Mouse (Mus musculus) gastrocnemius, adult 2 months (tissue): ENCODE results near the gene Arl5a. TPM values are rescaled to one million over a fixed set of nuclear protein-coding genes. Genes with fewer than 3 reads are reported as not detected.

ENCODE experiments used
- DNase-seq: peaks from one replicate; pipeline ENCODE4 v3.0.0; 2022
- H3K27ac ChIP-seq: fragments of 200-600 bp; 2 replicates; pipeline ENCODE4 v1.8.1; 2022; ENCODE audit warnings: mild to moderate bottlenecking
- H3K4me3 ChIP-seq: fragments of 200-600 bp; 2 replicates; pipeline ENCODE4 v1.8.1; 2022; ENCODE audit warnings: mild to moderate bottlenecking, moderate library complexity
- CTCF ChIP-seq: fragments of 200-600 bp; IDR thresholded peaks from 2 replicates; pipeline ENCODE4 v1.8.1; 2022; ENCODE audit warnings: antibody characterized with exemption, mild to moderate bottlenecking, moderate library complexity
- intact Hi-C: fragments of 180-260 bp; cut with DNase I; formaldehyde crosslinking; loops from one replicate; pipeline ENCODE4 v1.15.1; 2025
- total RNA-seq, 2 experiments: library from RNA; stranded (reverse); gene quantifications; 2 replicates each; pipeline ENCODE4 v1.2.3; 2021

Arl5a gene
- total RNA-seq, 2 experiments from 2014 or later: 29.9 to 38.6 TPM

- Histone ChIP-seq H3K27ac (no peak overlapping the region), H3K4me3 (no peak overlapping the region)
- no peak for TF ChIP-seq CTCF
- intact Hi-C loops: loop anchor here (5.0 kb wide), 1 partner anchor 139 kb away; no protein-coding TSS in a partner anchor
- DNase-seq: no peak
Observed at GRCm38 (mm10) chr2:52438437-52438836, 13.7 kb upstream of the Arl5a start.

GRCm38 (mm10) chr2:52438013-52438412 lies 13.3 kb upstream of the Arl5a start:
- peak; percentile 40 for DNase-seq
- Histone ChIP-seq H3K27ac (no peak overlapping the region), H3K4me3 (no peak overlapping the region)
- intact Hi-C loops: loop anchor here (5.0 kb wide), 1 partner anchor 139 kb away; no protein-coding TSS in a partner anchor
- no peak for TF ChIP-seq CTCF

DNA sequence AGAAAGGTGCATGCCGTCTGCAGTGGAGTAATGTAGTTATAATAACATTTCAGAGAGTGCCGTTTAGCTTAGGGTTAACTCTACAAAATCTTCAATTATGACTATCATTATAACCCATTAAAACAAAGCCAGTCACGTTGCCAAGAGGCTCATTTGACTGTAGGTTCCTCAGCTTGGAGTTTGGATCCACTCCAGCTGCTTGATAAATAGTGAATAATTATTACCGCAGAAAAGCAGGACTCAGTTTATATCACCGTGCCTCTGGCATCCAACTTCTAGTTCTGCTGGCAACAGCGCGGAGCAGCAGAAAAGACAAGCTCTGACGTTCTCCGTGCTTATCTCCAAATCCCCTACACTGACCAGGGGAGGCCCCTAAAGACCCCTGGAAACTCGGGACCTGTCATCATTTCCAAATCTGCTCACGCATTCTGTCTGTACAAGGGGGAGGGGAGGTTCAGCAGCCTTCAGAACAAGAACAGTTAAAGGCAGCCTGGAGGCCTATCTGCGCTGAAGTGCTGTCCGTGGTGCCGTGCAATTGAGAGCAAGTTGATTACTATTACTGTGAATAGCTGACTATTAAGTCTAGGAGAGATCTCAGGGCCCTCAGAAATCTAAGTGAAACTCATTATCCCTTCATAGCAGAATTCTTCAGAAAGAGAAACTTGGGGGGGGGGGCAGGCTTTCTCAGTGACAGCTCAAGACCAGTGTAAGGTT lies 11.4 kb upstream of the Arl5a start:
- Histone ChIP-seq H3K4me3 (no peak overlapping the region), H3K27ac (no peak overlapping the region)
- DNase-seq: no peak
- no peak for TF ChIP-seq CTCF
- intact Hi-C loops: loop anchor here (5.0 kb wide), 1 partner anchor 141 kb away; no protein-coding TSS in a partner anchor

GRCm38 (mm10) chr2:52433365-52433764 lies 8.7 kb upstream of the Arl5a start:
- Histone ChIP-seq H3K27ac (no peak overlapping the region; the same call in 1 of the 2 replicates), H3K4me3 (no peak overlapping the region)
- peak; percentile 63 for DNase-seq
- intact Hi-C loops: no loop called here
- no peak for TF ChIP-seq CTCF

DNA sequence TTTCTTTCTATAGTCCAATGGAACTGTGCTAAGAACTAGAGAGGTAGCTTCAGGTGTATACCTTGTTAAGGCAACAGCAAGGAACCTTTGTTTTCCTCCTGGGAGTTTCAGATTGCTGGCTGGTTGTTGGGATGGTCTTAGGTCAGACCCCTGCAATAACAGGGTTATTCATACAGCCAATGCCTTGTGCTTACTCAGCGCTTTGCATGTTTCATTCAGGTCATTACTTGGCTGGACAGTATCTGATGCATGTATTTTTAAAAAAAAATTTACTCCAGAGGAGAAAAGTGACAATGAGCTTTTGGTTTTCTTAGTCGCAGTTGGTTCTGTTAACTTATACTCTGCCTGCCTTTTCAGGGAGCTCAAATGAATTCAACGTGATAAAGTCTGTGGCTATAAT lies 2.7 kb upstream of the Arl5a start:
- intact Hi-C loops: loop anchor here (5.0 kb wide), 1 partner anchor 165 kb away; no protein-coding TSS in a partner anchor
- no peak overlapping the region for H3K27ac ChIP-seq

GRCm38 (mm10) chr2:52426041-52426440 lies 1.3 kb upstream of the Arl5a start:
- Histone ChIP-seq H3K4me3 (peak overlapping the region; percentile 100), H3K27ac (peak overlapping the region; percentile 95; the same call in 1 of the 2 replicates)
- DNase-seq: no peak
- no peak for TF ChIP-seq CTCF
- intact Hi-C loops: loop anchor here (5.0 kb wide), 1 partner anchor 166 kb away; no protein-coding TSS in a partner anchor

More for the DNA sequence above, 2.7 kb upstream of the Arl5a start:
- TF ChIP-seq CTCF: no peak
- H3K4me3 ChIP-seq: no peak overlapping the region
- no peak for DNase-seq

GRCm38 (mm10) chr2:52425523-52425795 lies 758 bp upstream of the Arl5a start:
- DNase-seq: no peak
- Histone ChIP-seq H3K27ac (peak overlapping the region; percentile 95), H3K4me3 (peak overlapping the region; percentile 100)
- no peak for TF ChIP-seq CTCF
- intact Hi-C loops: loop anchor here (5.0 kb wide), 1 partner anchor 167 kb away; no protein-coding TSS in a partner anchor

DNA sequence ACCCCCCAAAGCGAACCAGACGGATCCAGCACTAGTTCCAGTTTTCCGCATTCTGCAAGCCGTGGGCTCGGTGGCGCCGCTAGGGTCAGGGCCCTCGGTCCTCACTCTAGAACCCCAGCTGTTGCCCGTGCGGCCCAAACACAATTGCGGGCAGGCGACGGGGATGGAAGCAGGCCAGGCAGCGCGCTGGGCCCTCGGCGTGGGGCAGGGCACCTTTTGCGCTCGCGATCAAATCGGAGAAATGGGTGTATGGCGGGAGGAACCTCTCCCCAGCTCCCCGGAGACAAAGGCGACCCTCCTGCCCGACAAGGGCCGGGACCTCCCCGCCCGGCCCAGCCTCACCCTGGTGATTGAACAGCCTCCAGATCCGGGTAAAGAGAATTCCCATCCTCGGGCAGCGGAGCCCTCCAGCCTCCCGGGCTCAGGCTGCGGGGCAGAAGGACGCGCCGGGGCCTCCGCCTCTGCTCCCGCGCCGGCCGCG lies 413 bp downstream of the Arl5a start:
- Histone ChIP-seq H3K27ac (peak overlapping the region; percentile 95), H3K4me3 (peak overlapping the region; percentile 100)
- TF ChIP-seq CTCF: no peak; the same call in 1 of the 2 replicates
- intact Hi-C loops: no loop called here
- DNase-seq: peak; percentile 75

DNA sequence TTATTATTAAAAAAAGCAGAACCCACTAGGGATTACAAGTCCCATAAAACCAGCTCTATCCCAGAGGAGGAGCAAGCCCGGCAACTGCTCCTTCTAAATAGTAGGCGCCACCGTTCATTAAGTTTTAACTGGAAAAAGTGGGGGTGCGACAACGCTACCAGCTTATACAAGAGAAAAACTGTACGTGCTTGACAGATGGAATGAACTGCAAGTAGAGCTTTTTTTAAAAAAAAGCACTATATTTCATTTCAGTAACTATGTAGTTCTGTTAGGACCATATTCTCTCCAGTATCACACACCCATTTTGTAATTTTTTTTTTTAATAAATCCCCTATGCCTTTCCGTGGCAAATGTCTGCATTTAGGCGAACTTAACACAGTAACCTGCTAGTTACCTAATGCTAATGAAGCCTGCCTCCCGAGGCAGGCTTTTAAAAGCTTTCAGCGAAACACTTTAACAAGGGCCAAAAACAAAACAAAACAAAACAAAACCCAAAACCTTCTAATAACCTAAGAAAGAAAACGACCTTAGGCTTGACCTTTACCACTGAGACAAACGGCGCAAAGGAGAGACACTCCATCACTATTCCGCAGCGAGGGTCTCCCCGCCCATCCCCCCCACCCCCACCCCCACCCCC lies 972 bp downstream of the Arl5a start:
- intact Hi-C loops: no loop called here
- H3K4me3 ChIP-seq: peak overlapping the region; percentile 100
- peak overlapping the region; percentile 95 for H3K27ac ChIP-seq
- DNase-seq: no peak
- TF ChIP-seq CTCF: no peak

- Histone ChIP-seq H3K27ac (peak overlapping the region; percentile 95), H3K4me3 (peak overlapping the region; percentile 100)
- DNase-seq: no peak
- TF ChIP-seq CTCF: no peak
- intact Hi-C loops: no loop called here
Observed at GRCm38 (mm10) chr2:52422871-52423610, 1.7 kb downstream of the Arl5a start.

DNA sequence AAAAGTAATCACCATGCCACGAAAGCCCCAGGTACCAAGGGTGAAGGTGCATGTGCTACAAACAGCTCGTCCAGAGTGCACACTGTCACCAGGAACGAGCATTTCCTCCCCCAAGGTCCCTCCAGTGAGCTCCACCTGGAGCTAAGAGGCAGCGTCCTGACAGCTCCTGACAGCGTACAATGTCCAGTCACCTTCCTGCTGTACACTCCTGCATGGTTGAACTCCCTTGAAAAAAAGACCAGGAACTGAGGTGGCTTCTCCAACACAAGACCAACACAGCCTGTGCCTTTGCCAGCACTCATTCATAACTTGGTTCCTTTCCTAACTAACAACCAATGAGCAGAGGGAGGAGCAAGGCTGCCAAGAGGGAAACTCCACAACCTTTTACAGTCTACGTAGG lies 3.5 kb downstream of the Arl5a start:
- TF ChIP-seq CTCF: no peak
- Histone ChIP-seq H3K27ac (peak overlapping the region; percentile 28), H3K4me3 (no peak overlapping the region; the same call in 1 of the 2 replicates)
- no peak for DNase-seq
- intact Hi-C loops: no loop called here

- intact Hi-C loops: no loop called here
- Histone ChIP-seq H3K27ac (peak overlapping the region; percentile 8; the same call in 1 of the 2 replicates), H3K4me3 (no peak overlapping the region)
- TF ChIP-seq CTCF: no peak
- no peak for DNase-seq
Observed at GRCm38 (mm10) chr2:52420001-52420710, 4.5 kb downstream of the Arl5a start.
